ENCODE assay signal across 13 mouse cellular contexts in the genomic region with DNA sequence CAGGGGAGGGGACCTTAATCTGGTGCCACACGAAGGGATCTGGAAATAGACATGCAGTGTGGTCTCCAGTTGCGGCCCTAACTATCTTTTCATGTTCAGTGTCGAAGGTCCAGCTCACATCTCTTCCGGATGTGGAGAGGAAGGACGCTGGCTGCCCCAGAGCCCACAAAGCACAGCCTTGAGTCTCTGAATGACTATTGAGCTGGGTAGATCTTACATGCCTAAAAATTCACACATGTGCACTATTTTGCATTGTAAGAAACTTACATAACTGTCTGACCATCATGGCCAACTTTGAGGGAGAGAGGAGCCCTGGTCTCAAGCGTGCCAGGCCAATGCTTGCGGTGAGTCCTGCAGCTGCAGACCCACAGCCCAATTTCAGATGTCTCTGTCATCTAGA.
DNase-seq lines count a peak whose midpoint lies in the region; ATAC-seq and TF ChIP-seq lines count a peak whose summit lies in the region.
"Had no signal": no experiment of that assay in that cellular context is flagged by ENCODE, and none has a peak within 500 bp of the region (broad histone marks: within the 10 kb centered on the region; RNA-seq: fewer than 3 reads in every experiment).

No protein-coding gene starts in this region.

- DNase-seq in kidney, postnatal 0 days (ENCODE audit: low spot score) = no peak
- no peak for DNase-seq in kidney, adult 9 months
- peak; percentile 52 for DNase-seq in CD4-positive, CD25-positive, alpha-beta regulatory T cell, adult 2 months (ENCODE audit: low read depth, low spot score)
- DNase-seq in embryo, embryonic 10.5 days (ENCODE audit: low spot score) = no peak
- no peak for DNase-seq in layer of hippocampus, adult 11-12 months (ENCODE audit: low spot score)
- DNase-seq: adrenal gland, postnatal 10 days; cerebellum, adult 18-20 months had no signal

- TF ChIP-seq CTCF in kidney, postnatal 0 days (IDR thresholded peaks at IDR 0.05; ENCODE audit: low read depth) = no peak

- 56% methylated on average over 7 of the region's 7 CpGs for WGBS in kidney, postnatal 0 days
- WGBS in embryonic facial prominence, embryonic 13.5 days = 80% methylated on average over 7 of the region's 7 CpGs
- 68% methylated on average over 7 of the region's 7 CpGs for WGBS in limb, embryonic 15.5 days
- 89% methylated on average over 7 of the region's 7 CpGs for WGBS in forebrain, embryonic 15.5 days

- H3K4me3 ChIP-seq in kidney, postnatal 0 days (replicated peaks; ENCODE audit: low read depth, low read length) = no peak overlapping the region
- peak overlapping the region; percentile 12; the same call in 1 of the 2 replicates for H3K4me3 ChIP-seq in embryonic facial prominence, embryonic 13.5 days
- H3K4me3 ChIP-seq in limb, embryonic 15.5 days = peak overlapping the region; percentile 14
- H3K4me3 ChIP-seq in forebrain, embryonic 15.5 days = no peak overlapping the region
- H3K4me3 ChIP-seq: erythroblast, embryonic 14.5 days; neural tube, embryonic 13.5 days had no signal

- H3K9ac ChIP-seq in kidney, postnatal 0 days (ENCODE audit: low read depth, low read length) = no peak overlapping the region
- H3K9ac ChIP-seq in embryonic facial prominence, embryonic 13.5 days = peak overlapping the region; percentile 61
- no peak overlapping the region for H3K9ac ChIP-seq in limb, embryonic 15.5 days
- no peak overlapping the region for H3K9ac ChIP-seq in forebrain, embryonic 15.5 days (replicated peaks)

- peaks cover 70% of the 10 kb centered on the region for H3K4me1 ChIP-seq in kidney, postnatal 0 days (replicated peaks; ENCODE audit: insufficient read depth, low read length)
- peaks cover 90% of the 10 kb centered on the region for H3K4me1 ChIP-seq in embryonic facial prominence, embryonic 13.5 days
- peaks cover 83% of the 10 kb centered on the region for H3K4me1 ChIP-seq in limb, embryonic 15.5 days
- peaks cover 22% of the 10 kb centered on the region for H3K4me1 ChIP-seq in forebrain, embryonic 15.5 days

- ATAC-seq in kidney, postnatal 0 days (replicated peaks; ENCODE audit: low FRiP score, low read depth) = no peak
- no peak for ATAC-seq in embryonic facial prominence, embryonic 13.5 days (ENCODE audit: insufficient number of reproducible peaks, insufficient read depth, low FRiP score, low TSS enrichment, low read depth)
- no peak for ATAC-seq in limb, embryonic 15.5 days (ENCODE audit: insufficient number of reproducible peaks, low FRiP score, low TSS enrichment, low read depth)
- no peak for ATAC-seq in forebrain, embryonic 15.5 days (replicated peaks)
- ATAC-seq: hindbrain, embryonic 16.5 days had no signal

- peak overlapping the region; percentile 17; the same call in 1 of the 2 replicates for H3K4me2 ChIP-seq in kidney, postnatal 0 days (ENCODE audit: low read length)
- H3K4me2 ChIP-seq in embryonic facial prominence, embryonic 13.5 days = peak overlapping the region; percentile 82
- peak overlapping the region; percentile 41 for H3K4me2 ChIP-seq in limb, embryonic 15.5 days
- H3K4me2 ChIP-seq in forebrain, embryonic 15.5 days (replicated peaks) = no peak overlapping the region
- H3K4me2 ChIP-seq: neural tube, embryonic 13.5 days had no signal

- H3K36me3 ChIP-seq in kidney, postnatal 0 days (ENCODE audit: insufficient read depth, low read length) = no peaks in the 10 kb centered on the region
- H3K36me3 ChIP-seq in embryonic facial prominence, embryonic 13.5 days = peaks cover 26% of the 10 kb centered on the region
- peaks cover 7% of the 10 kb centered on the region for H3K36me3 ChIP-seq in limb, embryonic 15.5 days
- no peaks in the 10 kb centered on the region for H3K36me3 ChIP-seq in forebrain, embryonic 15.5 days
- H3K36me3 ChIP-seq: neural tube, embryonic 13.5 days had no signal

- peak overlapping the region; percentile 85 for H3K27ac ChIP-seq in kidney, postnatal 0 days
- peak overlapping the region; percentile 83 for H3K27ac ChIP-seq in embryonic facial prominence, embryonic 13.5 days
- H3K27ac ChIP-seq in limb, embryonic 15.5 days = peak overlapping the region; percentile 88
- no peak overlapping the region for H3K27ac ChIP-seq in forebrain, embryonic 15.5 days (replicated peaks)
- H3K27ac ChIP-seq: neural tube, embryonic 13.5 days had no signal

- no peaks in the 10 kb centered on the region for H3K27me3 ChIP-seq in kidney, postnatal 0 days (ENCODE audit: insufficient read depth, low read length)
- H3K27me3 ChIP-seq in embryonic facial prominence, embryonic 13.5 days = no peaks in the 10 kb centered on the region
- H3K27me3 ChIP-seq in limb, embryonic 15.5 days = no peaks in the 10 kb centered on the region
- H3K27me3 ChIP-seq in forebrain, embryonic 15.5 days = no peaks in the 10 kb centered on the region
- H3K27me3 ChIP-seq: neural tube, embryonic 13.5 days had no signal

- H3K9me3 ChIP-seq in kidney, postnatal 0 days (replicated peaks; ENCODE audit: low read length) = no peaks in the 10 kb centered on the region
- no peaks in the 10 kb centered on the region for H3K9me3 ChIP-seq in embryonic facial prominence, embryonic 13.5 days
- H3K9me3 ChIP-seq in limb, embryonic 15.5 days = no peaks in the 10 kb centered on the region
- H3K9me3 ChIP-seq in forebrain, embryonic 15.5 days = no peaks in the 10 kb centered on the region
- H3K9me3 ChIP-seq: neural tube, embryonic 13.5 days had no signal

Comparison
In these comparisons a context has a peak if more than half of its experiments do, and no peak if none do; other contexts are left out.
1. H3K4me3 ChIP-seq: peak in embryonic facial prominence, embryonic 13.5 days (single experiment) and limb, embryonic 15.5 days (single experiment); none in kidney, postnatal 0 days (single experiment) and forebrain, embryonic 15.5 days (single experiment).